Mouse (Mus musculus): Measurements from ENCODE around the gene Igfl3. TPM values are rescaled to one million over a fixed set of nuclear protein-coding genes. Genes with fewer than 3 reads are reported as not detected.

Igfl3 gene
- not detected for total RNA-seq (2021)

DNA sequence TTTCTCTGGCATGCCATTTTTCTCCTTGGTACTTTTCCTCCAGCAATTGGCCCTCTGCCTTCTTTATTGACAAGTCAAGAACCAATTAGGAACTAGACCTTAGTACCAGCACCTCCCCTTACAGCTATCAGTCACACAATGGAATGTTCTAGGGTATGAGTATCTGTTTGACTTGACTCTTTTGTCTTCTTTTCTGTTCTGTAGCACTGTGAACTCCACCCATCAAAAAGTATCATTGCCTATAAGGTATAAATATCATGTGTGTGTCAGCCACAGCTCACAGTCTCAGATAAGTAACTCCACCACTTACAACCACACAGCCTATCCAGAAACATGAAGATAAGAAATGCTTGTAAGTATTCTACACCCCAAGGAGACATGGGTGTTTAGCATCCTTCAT, at the start of gene Igfl3:
Gene Igfl3, plus strand, starts transcription at position 301 of the 400 bp plus-strand sequence.
- intact Hi-C loops (cut with DNase I): no loop called here
- no peak for DNase-seq (ENCODE audit: low spot score in 2 of 2)

GRCm38 (mm10) chr7:18210938-18211337, 34.6 kb downstream of the Igfl3 start:
- peak in 1 of 2 experiments; percentile 2 for DNase-seq (ENCODE audit: low spot score in 2 of 2)
- intact Hi-C loops (cut with DNase I): loop anchor here (5.0 to 10.0 kb wide), 2 partner anchors 471 to 664 kb away; partner anchors contain the start of gene Pglyrp1

- intact Hi-C loops (cut with DNase I): loop anchor here (5.0 to 10.0 kb wide), 2 partner anchors 468 to 660 kb away; partner anchors contain the start of gene Pglyrp1
- no peak for DNase-seq (ENCODE audit: low spot score in 2 of 2)
Measured at GRCm38 (mm10) chr7:18214699-18215098, 38.4 kb downstream of the Igfl3 start.

Other genes with a start within 250 kb of the Igfl3 start
- gene Ceacam11, start 204.4 kb upstream of the Igfl3 start, total RNA-seq (2021): not detected
- not detected for gene Ceacam13, start 166.6 kb upstream of the Igfl3 start, total RNA-seq (2021)
- gene Ceacam12, start 110.6 kb upstream of the Igfl3 start, total RNA-seq (2021): not detected
- not detected for gene Mill1, start 68.9 kb downstream of the Igfl3 start, total RNA-seq (2021)
- gene Psg18, start 178.5 kb downstream of the Igfl3 start, total RNA-seq (2021): not detected